Mouse (Mus musculus) frontal cortex, postnatal 36 days (tissue): ENCODE measurements around the gene Lama5.
"Not testable (repeated sequence)": the region's sequence is repeated elsewhere in the genome, so short reads cannot be mapped to it uniquely, and the experiment has no call there.

ENCODE experiments used
- DNase-seq, 2 experiments: peaks; one replicate each; pipeline ENCODE4 v3.0.0; 2022; ENCODE audit warnings: low spot score in 2 of 2

The Lama5 gene

GRCm38 (mm10) chr2:180225762-180226378 lies at the start of gene Lama5:
Gene Lama5 (minus strand): TSS chr2:180225859.
- DNase-seq = no peak

DNA sequence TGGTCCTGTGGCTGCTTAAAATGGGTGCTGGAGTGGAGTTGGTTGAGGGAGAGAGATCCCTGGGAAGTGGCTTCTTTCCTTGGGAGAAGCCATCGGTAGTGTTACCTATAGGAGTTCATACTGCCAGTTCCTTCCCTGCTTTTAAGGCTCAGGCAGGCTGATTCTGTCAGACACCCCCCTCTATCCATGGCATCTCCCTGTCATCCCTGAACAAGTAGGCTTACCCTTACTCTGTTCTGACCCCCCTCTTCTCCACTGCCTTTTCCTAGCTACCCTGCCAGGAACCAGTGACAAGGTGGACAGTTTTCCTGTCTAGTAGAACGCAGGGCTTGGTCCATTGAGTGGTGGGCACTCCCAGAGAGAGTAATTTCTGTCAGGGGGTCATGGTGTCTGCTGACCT lies 48.9 kb upstream of the Lama5 start:
- DNase-seq = no peak

DNA sequence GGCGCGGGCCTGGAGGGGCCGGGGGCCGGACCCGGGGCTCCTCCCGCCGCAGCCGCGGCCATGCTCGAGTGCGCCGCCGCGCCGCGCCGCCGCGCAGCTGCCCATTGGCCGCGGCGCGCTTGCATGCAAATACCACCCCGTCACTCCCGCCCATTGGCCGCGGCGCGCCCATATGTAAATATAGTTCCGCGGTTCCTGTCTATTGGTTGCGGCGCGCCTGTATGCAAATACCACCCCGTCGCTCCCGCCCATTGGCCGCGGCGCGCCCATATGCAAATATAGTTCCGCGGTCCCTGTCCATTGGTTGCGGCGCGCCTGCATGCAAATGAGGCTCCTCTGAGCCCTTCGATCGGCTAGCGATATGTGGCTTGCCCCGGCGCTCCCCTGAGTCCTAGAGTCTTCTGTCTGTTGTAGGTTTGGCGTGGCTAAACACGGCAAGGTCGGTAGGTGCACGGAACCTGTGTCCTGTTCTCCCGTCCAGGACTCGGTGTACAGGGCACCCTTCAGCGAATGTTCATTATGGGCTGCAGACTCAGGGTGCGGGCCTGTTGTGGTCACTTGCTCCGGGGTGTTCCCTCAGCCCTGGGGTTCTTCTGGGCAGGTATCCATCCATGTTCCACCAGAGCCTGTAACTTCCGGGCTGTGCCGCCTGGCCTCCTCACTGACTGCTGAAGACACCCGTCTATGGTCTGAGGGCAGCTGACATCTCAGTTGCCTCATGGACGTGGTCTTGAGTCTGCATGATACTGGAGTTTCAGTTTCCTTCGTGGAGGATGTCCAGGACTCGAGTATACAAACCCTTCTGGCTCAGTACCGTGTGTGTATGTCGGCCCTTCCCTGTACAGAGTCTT lies 48.0 kb upstream of the Lama5 start, which contains the start of gene Cables2:
Cables2 (minus strand) TSS at position 103 of the 851 bp plus-strand sequence.
- DNase-seq = peak; percentile 80 to 94

- peak in 1 of 2 experiments; percentile 19 for DNase-seq
Measured at GRCm38 (mm10) chr2:180272884-180273321, 47.2 kb upstream of the Lama5 start.

GRCm38 (mm10) chr2:180271804-180272395 lies 46.2 kb upstream of the Lama5 start:
- no peak for DNase-seq

DNA sequence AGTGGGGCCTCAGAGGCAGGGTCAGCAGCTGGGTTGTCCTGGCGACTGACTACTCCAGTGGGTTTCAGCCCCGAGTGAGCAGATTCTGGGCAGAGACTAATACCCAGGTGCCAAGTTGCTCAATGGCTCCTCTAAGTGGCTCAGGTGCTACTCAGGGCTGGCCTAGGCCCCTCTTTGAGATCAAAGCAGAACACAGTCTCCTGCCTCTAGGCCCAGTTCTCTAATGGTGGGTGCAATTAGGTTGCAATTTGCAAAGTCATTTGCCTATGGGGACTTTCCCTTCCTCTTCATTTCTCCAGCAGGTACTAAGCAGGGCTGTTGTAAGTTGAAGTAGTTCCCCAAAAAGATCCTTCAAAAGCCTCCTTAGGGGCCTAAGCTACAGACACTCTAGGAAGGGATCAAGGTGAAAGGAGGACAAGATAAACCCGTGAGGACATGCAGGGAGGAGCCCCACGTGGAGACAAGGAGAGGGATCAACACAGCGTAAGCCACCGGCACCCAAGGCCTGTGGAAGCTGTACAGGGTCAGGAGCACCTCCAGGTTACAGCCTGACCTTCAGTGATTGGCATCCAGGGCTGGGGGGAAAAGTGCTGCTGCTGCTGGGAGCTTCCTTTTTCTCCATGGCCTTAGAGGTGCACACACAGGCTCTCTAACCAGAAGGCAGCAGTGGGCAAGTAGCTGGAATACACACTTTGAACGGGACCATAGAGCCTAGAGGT lies 45.0 kb upstream of the Lama5 start:
- DNase-seq = no peak

GRCm38 (mm10) chr2:180269329-180269728 lies 43.7 kb upstream of the Lama5 start:
- no peak for DNase-seq

GRCm38 (mm10) chr2:180267955-180268354 lies 42.3 kb upstream of the Lama5 start:
- DNase-seq = no peak

GRCm38 (mm10) chr2:180262891-180263290 lies 37.2 kb upstream of the Lama5 start:
- DNase-seq = no peak

GRCm38 (mm10) chr2:180262441-180262840 lies 36.8 kb upstream of the Lama5 start:
- DNase-seq = no peak

DNA sequence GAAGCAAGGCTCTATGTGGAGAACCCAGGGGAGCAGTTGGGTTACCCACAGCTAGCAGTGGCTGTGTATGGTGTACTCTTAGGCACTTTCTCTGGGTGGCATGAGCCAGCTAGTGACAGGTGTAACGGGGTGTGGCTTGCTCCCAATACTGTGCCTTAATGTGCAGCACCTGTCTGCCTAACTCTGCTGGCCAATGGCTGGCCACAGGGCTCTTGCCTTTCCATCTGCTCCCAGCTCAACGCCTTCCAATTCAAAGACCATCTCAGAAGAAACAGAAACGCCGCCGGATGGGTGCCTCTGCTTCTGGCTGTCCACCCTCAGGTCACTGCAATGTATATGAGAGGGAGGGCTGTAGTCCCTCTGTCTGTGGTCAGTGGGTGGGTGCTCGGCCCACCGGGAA lies 36.2 kb upstream of the Lama5 start:
- no peak for DNase-seq

DNA sequence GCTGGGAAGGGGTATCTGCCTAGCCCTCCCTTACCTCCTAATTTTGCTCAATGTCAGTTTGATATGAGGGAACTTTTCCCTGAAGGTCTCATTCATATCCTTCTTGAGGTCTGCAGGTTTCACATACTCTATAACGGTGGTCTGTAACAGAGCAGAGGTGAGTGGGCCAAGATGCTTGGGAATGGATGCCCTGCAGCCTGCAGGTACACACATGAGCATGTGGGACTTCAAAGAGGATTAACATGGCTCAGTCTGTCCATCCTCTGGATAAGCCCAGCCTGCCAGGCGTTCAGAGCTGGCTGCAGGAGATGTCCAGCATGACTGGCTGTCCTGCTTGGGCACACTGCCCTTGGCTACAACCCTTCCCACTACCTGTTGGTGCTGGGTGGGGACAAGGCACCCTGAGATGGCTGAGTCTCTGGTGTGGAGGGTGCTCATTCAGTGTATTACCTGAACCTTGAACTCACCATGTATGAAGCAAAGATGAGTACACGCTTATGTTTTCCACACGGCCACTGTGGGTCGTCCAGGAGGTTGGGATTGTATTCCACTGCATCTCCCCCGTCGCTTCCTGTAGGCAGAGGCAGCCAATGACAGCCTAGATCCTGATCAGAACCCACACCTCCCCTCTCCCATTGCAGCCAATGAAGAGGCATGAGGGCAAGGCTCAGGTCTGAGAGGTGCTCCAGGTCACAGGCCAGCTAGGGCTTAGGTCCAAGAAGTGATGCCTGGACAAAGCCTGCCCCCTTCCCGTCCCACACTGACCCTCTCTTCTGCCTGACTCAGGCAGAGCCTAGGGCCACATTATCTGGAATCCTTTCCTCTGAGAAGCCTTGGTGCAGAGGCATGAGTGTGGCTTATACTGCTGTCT lies 35.2 kb upstream of the Lama5 start:
- DNase-seq = no peak

GRCm38 (mm10) chr2:180259826-180260609 lies 34.4 kb upstream of the Lama5 start:
- not testable (repeated sequence) for DNase-seq

DNA sequence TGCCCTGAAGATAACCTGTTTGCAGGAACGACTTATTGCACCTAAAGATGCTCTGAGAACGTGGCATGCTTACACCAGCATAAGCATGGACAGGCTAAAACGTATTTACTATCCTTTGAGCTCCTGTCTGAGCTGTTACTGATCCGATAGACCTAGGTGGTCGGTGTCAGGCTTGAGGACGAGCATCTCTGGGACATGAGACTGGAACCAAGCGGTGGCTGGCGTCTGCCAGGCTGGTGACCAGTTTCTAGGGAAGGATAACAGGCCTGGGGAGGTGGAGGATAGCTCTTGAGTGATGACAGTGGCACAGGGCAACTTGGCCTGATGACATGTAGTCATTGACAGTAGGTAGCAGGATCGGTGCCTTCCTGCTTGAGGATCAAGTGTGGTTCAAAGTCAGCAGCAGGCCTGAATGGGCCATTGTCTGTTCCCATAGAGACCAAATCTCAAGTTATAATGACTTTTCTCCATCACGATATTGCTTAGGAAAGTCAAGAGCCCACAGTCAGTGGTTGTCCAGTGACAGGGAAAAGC lies 33.4 kb upstream of the Lama5 start:
- not testable (repeated sequence) for DNase-seq

DNA sequence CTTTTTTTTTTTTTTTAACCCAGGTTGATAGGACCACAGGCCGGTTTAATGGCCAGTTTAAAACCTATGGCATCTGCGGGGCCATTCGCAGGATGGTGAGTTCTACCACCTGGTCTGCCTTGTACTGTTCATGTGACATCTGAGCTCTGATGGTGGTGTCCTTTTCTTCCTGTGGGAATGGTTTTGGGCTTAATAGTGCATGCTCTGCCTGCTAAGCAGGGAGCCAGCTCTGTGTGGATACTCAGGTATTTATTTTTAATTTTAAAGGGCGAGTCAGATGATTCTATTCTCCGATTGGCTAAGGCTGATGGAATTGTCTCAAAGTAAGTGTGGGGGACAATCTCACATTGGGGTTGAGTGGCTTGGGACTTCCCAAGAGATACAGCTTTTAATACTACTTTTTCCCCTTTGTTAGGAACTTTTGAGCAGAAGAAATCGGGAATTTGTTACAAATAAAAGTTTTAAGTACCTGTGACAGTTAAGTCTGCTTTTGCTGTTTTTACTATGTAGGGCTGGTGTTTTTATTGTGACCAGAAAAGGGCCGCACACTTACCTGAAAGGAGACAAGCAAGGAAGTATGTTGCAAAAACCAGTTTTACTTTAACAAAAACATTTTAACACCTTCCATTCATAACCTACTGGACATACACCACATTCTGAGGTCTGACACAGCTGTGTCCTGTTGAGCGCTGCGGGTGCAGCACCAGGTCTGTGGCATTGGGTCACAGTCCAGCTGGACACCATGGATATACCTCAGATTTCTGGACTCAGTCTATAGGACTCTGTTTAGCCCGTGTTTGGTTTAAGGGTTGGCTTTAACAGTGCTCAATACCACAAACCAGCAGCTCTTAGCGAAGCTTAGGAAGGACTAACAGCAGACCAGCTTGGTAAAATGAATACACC lies 32.6 kb upstream of the Lama5 start:
- no peak for DNase-seq

DNA sequence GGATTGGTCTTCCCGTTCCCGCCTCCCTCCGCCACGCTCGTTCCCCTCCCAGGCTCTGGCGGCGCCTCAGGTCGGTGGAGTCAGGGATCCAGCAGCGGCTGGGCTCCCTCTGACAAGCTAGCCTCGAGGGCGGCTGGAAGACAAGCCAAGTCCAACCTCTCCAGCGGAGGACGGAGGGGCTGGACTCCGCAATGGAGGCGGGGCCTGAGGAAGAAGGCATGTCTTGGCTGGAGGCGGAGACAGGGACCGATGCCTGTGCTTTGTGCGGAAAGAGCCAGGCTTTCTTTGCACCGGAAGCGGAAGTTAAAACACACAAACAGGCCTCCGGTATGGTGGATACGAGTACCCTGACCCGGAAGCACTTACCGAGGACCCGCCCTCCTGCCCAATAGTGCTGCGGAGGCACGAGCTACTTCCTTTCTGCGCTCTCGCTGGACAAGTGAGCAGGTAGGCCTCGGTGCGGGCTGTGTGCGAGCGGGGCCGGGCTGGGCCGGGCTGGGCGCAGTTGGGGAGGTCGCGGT lies 31.4 kb upstream of the Lama5 start, which contains the start of gene Rps21:
Rps21 (plus strand) TSS at position 377 of the 521 bp plus-strand sequence.
- peak; percentile 94 to 98 for DNase-seq

- peak in 1 of 2 experiments; percentile 21 for DNase-seq
Measured at GRCm38 (mm10) chr2:180256296-180257000, 30.8 kb upstream of the Lama5 start.

- no peak for DNase-seq
Measured at GRCm38 (mm10) chr2:180255701-180256100, 30.0 kb upstream of the Lama5 start.
